Mouse (Mus musculus) neural tube, embryonic 11.5 days (tissue): ENCODE measurements around the gene Il10rb. TPM values are rescaled to one million over a fixed set of nuclear protein-coding genes. Genes with fewer than 3 reads are reported as not detected.

Source experiments
- ATAC-seq: fragments of 200-750 bp; cut with Nextera tagmentation; 2 replicates; pipeline ENCODE4 v1.8.0; 2017; ENCODE audit warnings: moderate number of reproducible peaks, mild to moderate bottlenecking, moderate TSS enrichment, moderate library complexity; ENCODE audit not compliant: insufficient read depth, low FRiP score, low TSS enrichment
- DNase-seq: peaks from one replicate; pipeline ENCODE4 v3.0.0-alpha.2; 2015; ENCODE audit warnings: low spot score
- H3K27ac ChIP-seq: fragments of 300-500 bp; sonication (generic); 2 replicates; pipeline ENCODE4 v1.5.1; 2014; ENCODE audit warnings: low read depth, mild to moderate bottlenecking, low read length
- H3K27me3 ChIP-seq: fragments of 300-500 bp; sonication (generic); 2 replicates; pipeline ENCODE4 v1.6.1; 2014; ENCODE audit warnings: mild to moderate bottlenecking, low read length, mixed read lengths; ENCODE audit not compliant: control insufficient read depth, insufficient read depth
- H3K36me3 ChIP-seq: fragments of 300-500 bp; sonication (generic); 2 replicates; pipeline ENCODE4 v1.6.1; 2014; ENCODE audit warnings: mild to moderate bottlenecking, low read length, moderate library complexity, mixed read lengths; ENCODE audit not compliant: control insufficient read depth, insufficient read depth
- H3K4me1 ChIP-seq: fragments of 300-500 bp; sonication (generic); 2 replicates; pipeline ENCODE4 v1.6.1; 2014; ENCODE audit warnings: low read length, mixed read lengths; ENCODE audit not compliant: control insufficient read depth, insufficient read depth
- H3K4me2 ChIP-seq: fragments of 300-500 bp; sonication (generic); 2 replicates; pipeline ENCODE4 v1.6.1; 2014; ENCODE audit warnings: low read depth, mild to moderate bottlenecking, moderate library complexity
- H3K4me3 ChIP-seq: fragments of 300-500 bp; sonication (generic); 2 replicates; pipeline ENCODE4 v1.5.1; 2014; ENCODE audit warnings: low read depth, low read length
- H3K9ac ChIP-seq: fragments of 300-500 bp; sonication (generic); 2 replicates; pipeline ENCODE4 v1.6.1; 2014; ENCODE audit warnings: mild to moderate bottlenecking, low read length
- H3K9me3 ChIP-seq: fragments of 300-500 bp; sonication (generic); 2 replicates; pipeline ENCODE4 v1.6.1; 2016; ENCODE audit warnings: low read length; ENCODE audit not compliant: control insufficient read depth
- WGBS: fragments of 180-500 bp; shearing (Covaris S2); extraction: QIAGEN DNeasy Blood & Tissue Kit; methylation state at CpG from one replicate; pipeline ENCODE4 v1.1.7; 2014; 5-methylcytosine and 5-hydroxymethylcytosine counted together
- polyA plus RNA-seq: library from polyadenylated mRNA; unstranded; fragments of >200 nt; fragmentation: Nextera tagmentation; extraction: Ambion mirVana; gene quantifications from 2 replicates; pipeline ENCODE4 v1.2.1, GENCODE M21; 2014

The Il10rb gene
- polyA plus RNA-seq, 1 experiment from 2014 or later: 6.8 TPM

DNA sequence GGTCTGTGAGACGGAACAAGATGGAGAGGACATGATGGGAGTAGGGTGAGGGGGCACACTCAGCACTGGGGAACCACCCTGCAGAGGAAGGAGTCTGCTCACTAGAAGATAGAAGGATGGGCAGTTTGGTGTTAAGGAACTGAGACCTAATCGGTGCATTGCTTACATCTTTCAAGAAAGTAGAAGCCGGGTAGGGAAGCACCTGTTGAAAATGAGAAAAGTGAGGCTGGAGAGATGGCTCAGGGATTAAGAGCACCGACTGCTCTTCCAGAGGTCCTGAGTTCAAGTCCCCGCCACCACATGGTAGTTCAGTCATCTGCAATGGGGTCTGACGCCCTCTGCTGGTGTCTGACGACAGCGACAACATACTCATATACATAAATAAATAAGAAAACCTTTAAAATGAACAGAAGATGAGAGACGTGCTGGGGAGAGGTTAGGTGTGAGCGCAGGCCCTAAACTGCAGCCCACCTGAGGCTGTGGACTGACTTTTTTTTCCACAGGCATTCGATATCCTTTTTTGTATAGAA is 53.9 kb downstream of the Il10rb start:
- H3K36me3 ChIP-seq: no peaks in the 10 kb centered on the region
- no peak overlapping the region for H3K9ac ChIP-seq
- H3K9me3 ChIP-seq: no peaks in the 10 kb centered on the region
- H3K4me2 ChIP-seq: no peak overlapping the region
- ATAC-seq (no peak), DNase-seq (no peak)
- WGBS: 72% methylated on average over 11 of the region's 11 CpGs
- H3K27me3 ChIP-seq: no peaks in the 10 kb centered on the region
- H3K4me1 ChIP-seq: peaks cover 3% of the 10 kb centered on the region; the same call in 1 of the 2 replicates
- no peak overlapping the region for H3K4me3 ChIP-seq
- no peak overlapping the region for H3K27ac ChIP-seq

DNA sequence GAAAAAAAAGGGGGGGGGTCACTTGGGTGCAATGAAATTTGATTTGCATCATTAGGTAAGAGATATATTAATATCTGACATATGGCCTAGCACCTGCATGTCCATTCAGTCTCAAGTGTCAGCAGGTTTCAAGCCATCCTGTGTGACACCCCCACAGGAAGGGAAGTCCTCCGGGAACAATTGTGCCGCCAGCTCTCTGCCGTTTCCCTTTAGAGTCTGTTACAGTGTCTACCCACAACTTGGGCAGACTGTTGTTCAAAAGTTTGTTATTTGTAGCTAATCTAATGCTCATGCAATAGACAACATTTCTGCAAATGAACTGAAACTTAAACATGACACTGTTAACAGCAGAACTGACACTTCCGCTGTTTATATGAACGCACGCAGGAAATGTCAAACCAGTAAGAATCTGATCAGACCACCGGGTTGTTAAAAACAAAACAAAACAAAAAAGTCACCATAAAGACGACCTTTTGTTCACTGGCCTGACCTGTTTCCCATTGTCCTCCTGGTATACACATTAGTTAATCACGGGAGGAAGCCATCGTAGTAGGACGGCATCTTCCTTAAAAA is 55.2 kb downstream of the Il10rb start:
- H3K4me2 ChIP-seq: no peak overlapping the region
- 70% methylated on average over 11 of the region's 11 CpGs for WGBS
- no peaks in the 10 kb centered on the region for H3K36me3 ChIP-seq
- no peak overlapping the region for H3K27ac ChIP-seq
- DNase-seq (no peak), ATAC-seq (no peak)
- H3K4me3 ChIP-seq: no peak overlapping the region
- no peak overlapping the region for H3K9ac ChIP-seq
- H3K4me1 ChIP-seq: peaks cover 8% of the 10 kb centered on the region
- no peaks in the 10 kb centered on the region for H3K9me3 ChIP-seq
- H3K27me3 ChIP-seq: no peaks in the 10 kb centered on the region

DNA sequence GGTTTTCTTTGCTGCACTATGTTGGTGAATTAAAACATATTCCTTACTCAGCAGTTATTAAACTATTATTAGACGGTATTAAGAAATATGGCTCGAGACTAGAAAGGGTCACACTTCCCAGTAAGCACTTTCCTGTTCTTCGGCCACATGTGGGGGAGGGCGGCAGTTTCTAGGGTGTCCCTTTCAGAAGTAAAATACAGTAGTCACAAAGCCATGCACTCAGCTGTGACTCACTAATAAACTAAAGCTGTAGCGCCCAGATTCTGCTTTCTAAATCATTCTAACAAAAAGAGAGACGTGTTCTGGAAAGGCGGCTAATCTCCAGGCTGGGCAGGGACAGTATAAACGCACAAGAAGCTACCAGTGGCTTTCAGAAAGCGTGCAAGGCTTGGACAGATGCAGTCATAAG is 55.8 kb downstream of the Il10rb start:
- H3K9me3 ChIP-seq: no peaks in the 10 kb centered on the region
- 64% methylated on average over 9 of the region's 9 CpGs for WGBS
- no peak overlapping the region for H3K9ac ChIP-seq
- ATAC-seq (no peak), DNase-seq (no peak)
- peaks cover 8% of the 10 kb centered on the region for H3K4me1 ChIP-seq
- H3K36me3 ChIP-seq: no peaks in the 10 kb centered on the region
- no peaks in the 10 kb centered on the region for H3K27me3 ChIP-seq
- H3K4me2 ChIP-seq: no peak overlapping the region
- no peak overlapping the region for H3K27ac ChIP-seq
- H3K4me3 ChIP-seq: no peak overlapping the region

DNA sequence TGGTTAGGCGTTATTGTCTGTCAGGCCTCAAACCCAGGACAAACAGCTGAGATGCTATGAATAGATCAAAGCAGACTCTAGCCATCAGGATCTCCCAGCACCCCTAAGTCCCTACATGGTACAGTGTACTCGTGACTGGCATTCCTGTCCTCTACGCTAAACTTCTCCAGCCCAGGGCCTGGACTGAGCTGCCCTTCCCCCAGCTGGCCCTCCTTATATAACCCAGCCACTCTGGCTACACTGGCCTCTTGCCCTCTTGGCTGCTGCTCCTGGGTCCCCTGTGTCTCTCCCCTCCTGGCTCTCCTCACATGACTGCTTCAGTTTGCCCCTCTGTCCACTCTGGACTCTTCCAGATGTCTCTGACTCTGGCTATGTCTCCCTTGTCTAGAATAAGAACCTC is 56.7 kb downstream of the Il10rb start:
- Histone ChIP-seq H3K9me3 (no peaks in the 10 kb centered on the region), H3K27ac (no peak overlapping the region), H3K27me3 (no peaks in the 10 kb centered on the region), H3K4me3 (no peak overlapping the region), H3K9ac (no peak overlapping the region), H3K4me1 (peaks cover 8% of the 10 kb centered on the region), H3K36me3 (no peaks in the 10 kb centered on the region), H3K4me2 (no peak overlapping the region)
- DNase-seq: no peak
- no peak for ATAC-seq
- WGBS: 78% methylated on average over 3 of the region's 3 CpGs

- H3K36me3 ChIP-seq: 0 out of 2 replicates have a peak, but pooled peaks cover 2% of the 10 kb centered on the region
- WGBS: 88% methylated on average over 2 of the region's 2 CpGs
- H3K27ac ChIP-seq: no peak overlapping the region
- peaks cover 8% of the 10 kb centered on the region for H3K4me1 ChIP-seq
- H3K9me3 ChIP-seq: no peaks in the 10 kb centered on the region
- no peak overlapping the region for H3K9ac ChIP-seq
- no peak for DNase-seq
- no peak overlapping the region for H3K4me3 ChIP-seq
- H3K4me2 ChIP-seq: no peak overlapping the region
- H3K27me3 ChIP-seq: no peaks in the 10 kb centered on the region
- ATAC-seq: no peak
Observed at GRCm38 (mm10) chr16:91463400-91463799, 57.4 kb downstream of the Il10rb start.

GRCm38 (mm10) chr16:91463836-91464400 is 58.0 kb downstream of the Il10rb start:
- H3K9me3 ChIP-seq: no peaks in the 10 kb centered on the region
- peak overlapping the region; percentile 55 for H3K4me3 ChIP-seq
- peak overlapping the region; percentile 92 for H3K4me2 ChIP-seq
- H3K27me3 ChIP-seq: no peaks in the 10 kb centered on the region
- ATAC-seq: no peak
- 88% methylated on average over 4 of the region's 4 CpGs for WGBS
- DNase-seq: no peak
- peak overlapping the region; percentile 62 for H3K9ac ChIP-seq
- H3K4me1 ChIP-seq: peaks cover 8% of the 10 kb centered on the region
- 0 out of 2 replicates have a peak, but pooled peaks cover 2% of the 10 kb centered on the region for H3K36me3 ChIP-seq
- no peak overlapping the region for H3K27ac ChIP-seq

DNA sequence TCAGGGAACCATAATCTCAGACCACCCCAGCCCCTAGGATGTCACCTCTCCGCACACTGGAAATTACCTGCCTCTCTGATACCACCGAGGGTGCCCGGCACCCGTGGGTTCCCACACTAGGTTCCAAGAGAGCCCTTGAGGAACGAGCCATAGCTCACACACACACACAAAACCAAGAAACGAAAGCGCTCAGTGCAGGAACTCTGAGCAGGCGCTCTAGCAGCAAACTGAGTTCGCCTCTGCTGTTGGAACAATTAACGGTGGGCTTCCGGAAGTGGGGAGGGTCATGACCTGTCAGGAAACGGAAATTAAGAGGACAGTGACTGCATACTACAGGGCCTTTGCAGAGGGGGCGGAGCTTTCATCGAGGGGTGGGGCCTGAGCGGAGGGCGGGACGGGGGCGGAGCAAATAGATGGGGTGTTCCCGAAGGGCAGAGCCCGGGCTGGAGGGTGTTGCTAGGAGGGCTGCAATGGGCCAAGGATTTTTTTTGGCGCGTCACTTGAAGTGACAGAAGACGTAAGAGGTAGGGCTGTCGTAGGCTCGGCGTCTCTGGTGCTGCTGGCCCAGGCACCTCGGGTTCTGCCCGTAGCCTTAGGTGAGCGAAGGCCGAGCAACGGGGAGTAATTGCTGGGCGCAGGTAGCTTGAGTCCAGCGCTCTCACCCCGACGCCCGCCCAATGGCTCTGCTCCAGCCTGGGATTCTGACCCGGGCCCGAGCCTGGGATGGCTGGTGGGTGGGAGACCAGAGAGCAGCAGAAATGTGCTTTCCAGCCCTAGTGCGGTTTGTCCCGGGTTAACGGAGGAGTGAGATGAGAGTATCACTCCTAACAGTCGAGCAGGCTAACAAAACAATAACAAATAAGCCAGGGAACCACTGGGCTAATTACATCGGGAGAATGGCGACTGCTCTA is 58.9 kb downstream of the Il10rb start:
- DNase-seq: peak; percentile 92
- ATAC-seq: peak; percentile 93
- Histone ChIP-seq H3K9ac (peak overlapping the region; percentile 64), H3K4me1 (peaks cover 8% of the 10 kb centered on the region), H3K4me2 (peak overlapping the region; percentile 92), H3K27me3 (no peaks in the 10 kb centered on the region), H3K27ac (peak overlapping the region; percentile 63; the same call in 1 of the 2 replicates), H3K36me3 (0 out of 2 replicates have a peak, but pooled peaks cover 2% of the 10 kb centered on the region), H3K4me3 (peak overlapping the region; percentile 55), H3K9me3 (no peaks in the 10 kb centered on the region)
- WGBS: 2% methylated on average over 44 of the region's 44 CpGs

- ATAC-seq: no peak
- Histone ChIP-seq H3K4me1 (peaks cover 8% of the 10 kb centered on the region), H3K4me2 (peak overlapping the region; percentile 92), H3K27ac (no peak overlapping the region), H3K36me3 (0 out of 2 replicates have a peak, but pooled peaks cover 2% of the 10 kb centered on the region), H3K4me3 (peak overlapping the region; percentile 55), H3K9me3 (no peaks in the 10 kb centered on the region), H3K27me3 (no peaks in the 10 kb centered on the region), H3K9ac (peak overlapping the region; percentile 64)
- 50% methylated on average over 13 of the region's 13 CpGs for whole genome bisulfite sequencing
- no peak for DNase-seq
Observed at GRCm38 (mm10) chr16:91465505-91466240, 59.7 kb downstream of the Il10rb start.
